Mouse (Mus musculus) cerebral cortex, adult 2 months (tissue): ENCODE measurements around the gene Slc25a34.

Experiments used
- WGBS: fragments of 180-500 bp; shearing (Covaris S2); methylation state at CpG from one replicate; pipeline ENCODE4 v1.1.7; 2018; 5-methylcytosine and 5-hydroxymethylcytosine counted together

Slc25a34 gene

DNA sequence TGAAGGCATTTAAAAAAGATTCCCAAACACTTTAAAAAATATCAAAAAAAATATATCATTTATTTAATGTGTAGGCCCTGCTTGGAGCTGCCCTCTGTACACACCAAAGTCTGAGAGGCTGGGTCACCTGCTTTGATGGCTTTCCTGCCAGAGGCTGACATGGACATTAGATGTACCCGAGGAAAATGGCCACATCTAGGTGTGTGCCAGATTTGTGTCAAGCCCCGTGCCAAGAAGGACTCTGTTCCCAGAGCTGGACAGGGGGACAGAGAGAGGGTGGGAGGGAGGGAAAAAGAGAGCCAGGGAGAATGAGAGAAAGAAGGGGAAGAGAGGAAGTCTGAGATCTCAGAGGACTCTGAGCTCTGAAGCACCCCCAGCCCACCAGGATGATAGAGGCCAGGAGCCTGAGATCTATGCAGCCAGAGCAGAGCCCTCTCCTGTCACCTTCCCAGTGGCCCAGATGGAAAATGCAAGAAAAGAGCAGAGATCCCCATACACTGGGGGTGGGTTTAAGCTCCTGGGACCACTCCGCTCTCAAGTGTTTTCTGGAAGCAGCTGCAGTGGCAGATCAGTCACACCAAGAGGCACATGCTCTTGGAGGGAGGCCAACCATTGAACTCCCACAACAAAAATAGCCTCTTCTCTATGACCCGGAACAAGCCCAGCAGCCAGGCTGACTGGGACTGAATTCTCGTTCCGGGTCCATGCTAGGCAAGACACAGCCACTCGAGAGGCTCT, 19.7 kb upstream of the Slc25a34 start:
- 14% methylated on average over 7 of the region's 7 CpGs for WGBS

DNA sequence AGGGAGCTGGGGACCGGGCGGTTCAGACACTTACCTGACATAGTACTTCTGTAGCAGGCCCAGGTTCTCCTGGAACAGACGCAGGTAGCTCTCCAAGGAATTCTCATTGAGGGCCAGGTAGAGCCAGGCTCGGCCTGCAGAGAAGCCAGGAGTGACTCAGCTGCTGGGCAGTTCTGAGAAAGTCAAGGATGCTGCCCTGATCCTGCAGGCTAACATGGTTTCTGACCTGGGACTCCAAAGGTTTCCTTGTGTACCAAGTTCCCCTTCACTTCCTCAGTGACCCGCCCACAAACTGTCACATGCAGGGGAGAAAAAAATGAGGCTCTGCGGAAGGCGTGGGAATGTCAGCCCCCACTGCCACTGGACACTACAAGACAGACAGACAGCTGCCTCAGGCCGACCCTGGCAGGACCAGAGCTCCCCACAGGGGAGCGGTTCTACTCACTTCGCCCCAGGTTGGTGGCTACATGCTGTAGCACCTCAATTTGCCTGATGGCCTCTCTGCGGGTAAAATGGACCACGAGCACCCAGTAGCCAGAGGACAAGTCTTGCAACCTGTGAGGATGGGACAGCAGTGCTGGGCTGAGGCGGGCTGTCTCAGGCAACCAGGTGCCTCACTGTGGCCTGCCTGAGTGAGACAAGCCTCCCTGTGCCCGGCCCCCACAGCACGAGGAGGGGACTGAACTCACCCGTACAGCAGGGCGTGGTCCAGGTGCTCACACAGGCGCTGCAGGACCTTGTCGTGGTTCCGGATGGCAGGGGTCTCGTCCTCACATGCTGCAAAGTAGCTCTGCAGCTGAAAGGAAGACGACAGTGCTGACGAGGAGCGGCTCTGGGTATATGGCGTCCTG, 18.6 kb upstream of the Slc25a34 start:
- WGBS, result 90% methylated on average over 25 of the region's 25 CpGs

DNA sequence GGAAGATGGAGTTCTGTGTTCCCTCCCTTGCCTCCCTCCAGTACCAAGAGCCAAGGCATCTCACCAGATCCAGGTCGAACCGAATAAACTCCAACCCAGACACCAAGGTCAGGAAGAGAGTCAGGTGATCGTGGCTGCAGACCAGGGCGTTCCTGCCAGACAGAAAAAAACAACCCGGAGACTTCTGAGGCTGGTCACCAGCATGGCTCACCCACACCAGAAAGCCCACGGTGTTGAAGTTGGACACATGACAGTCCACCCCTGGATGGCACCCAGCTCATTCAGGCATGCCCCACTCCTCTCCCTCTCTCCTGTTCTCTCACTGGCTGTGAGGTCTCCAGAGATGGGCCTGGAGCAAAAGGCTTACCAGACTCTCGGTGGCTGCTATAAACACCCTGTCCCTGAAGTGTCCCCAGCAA, 17.7 kb upstream of the Slc25a34 start:
- 56% methylated on average over 7 of the region's 7 CpGs for WGBS

DNA sequence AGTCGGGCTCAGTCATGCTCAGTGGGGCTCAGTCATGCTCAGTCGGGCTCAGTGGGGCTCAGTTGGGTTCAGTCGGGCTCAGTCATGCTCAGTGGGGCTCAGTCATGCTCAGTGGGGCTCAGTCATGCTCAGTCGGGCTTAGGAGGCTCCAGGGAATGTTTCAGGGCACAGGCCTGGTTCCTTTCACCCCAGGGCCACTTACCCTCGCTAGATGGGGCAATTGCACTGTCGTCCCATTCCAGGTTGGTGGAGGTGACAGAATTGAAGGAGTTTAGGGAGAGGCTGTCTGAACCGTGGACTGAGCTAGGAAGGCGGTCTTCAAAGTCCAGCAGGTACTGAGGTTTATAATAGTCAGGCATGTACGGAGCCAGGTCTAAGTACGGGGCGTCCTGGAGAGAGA, 15.9 kb upstream of the Slc25a34 start:
- WGBS, result 70% methylated on average over 11 of the region's 11 CpGs

DNA sequence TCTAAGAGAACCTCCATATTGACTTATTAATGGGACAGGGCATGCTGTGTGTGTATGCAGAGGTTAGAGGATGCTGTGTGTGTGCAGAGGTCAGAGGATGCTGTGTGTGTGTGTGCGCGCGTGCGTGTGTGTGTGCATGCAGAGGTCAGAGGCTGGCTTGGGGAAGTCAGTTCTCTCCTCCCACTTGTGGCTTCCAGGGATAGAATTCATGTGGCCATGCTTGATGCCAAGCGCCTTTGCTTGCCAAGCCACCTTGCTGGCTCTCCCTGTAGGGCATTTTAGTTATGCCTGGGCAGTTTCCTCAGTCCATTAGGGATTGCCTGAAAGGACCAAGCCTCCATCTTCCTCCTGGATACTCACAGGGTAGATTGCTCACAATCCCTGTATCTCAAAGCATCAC, 13.1 kb upstream of the Slc25a34 start:
- WGBS, result 96% methylated on average over 5 of the region's 5 CpGs

DNA sequence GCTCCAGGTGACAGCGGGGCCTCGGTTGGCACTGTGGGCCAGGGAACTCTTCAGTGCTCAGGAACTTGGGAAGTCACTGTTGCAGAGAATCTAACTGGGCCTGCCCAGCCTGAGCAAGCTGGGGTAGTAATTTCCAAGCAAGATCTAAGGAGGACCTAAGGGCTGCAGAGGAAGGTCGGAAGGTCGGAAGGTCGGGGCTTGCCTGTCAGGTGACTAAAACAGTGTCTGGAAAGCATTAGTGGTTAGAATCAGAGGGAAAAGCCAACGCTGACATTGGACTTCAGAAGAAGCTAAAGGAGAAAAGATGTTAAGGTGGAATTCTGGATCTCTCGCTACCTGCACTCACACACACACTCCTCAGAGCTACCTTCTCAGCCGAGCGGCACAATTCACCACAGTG, 12.4 kb upstream of the Slc25a34 start:
- 86% methylated on average over 9 of the region's 9 CpGs for WGBS

DNA sequence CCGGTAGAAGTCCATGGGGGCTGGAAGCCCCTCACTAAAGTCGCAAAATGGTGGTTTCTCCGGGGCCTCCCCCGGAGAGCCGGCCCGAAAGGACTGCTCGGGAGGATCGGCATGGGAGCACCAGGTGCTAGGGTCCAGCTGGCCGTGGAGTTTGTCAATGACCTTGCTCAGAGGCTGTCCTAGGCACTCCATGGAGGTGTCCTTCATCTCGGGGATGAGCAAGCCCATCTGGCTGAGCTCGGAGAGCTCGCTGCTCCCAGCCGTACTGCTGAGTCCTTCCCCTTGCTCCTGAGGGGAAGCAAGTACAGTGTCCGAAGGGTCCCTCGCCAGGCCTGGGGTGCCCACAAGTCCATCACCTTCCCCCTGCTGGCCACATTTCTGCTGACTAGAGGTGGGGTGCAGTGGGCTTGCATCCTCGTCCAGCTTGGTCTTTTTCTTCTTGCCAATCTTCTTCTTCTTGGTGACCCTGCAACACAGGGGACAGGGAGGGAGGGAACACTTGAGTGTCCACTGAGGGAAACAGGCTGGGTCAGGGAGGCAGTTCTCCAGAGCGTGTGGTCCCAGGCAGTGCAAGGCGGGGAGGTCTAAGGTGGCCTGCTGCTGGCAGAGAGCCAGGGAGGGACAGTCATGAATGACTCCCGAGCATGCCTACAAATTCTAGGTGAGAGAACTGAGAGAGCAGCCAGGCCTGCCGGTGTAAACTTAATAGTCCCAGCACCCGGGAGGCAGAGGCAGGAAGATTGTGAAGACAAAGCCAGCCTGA, 8.7 kb upstream of the Slc25a34 start:
- 86% methylated on average over 21 of the region's 21 CpGs for WGBS

DNA sequence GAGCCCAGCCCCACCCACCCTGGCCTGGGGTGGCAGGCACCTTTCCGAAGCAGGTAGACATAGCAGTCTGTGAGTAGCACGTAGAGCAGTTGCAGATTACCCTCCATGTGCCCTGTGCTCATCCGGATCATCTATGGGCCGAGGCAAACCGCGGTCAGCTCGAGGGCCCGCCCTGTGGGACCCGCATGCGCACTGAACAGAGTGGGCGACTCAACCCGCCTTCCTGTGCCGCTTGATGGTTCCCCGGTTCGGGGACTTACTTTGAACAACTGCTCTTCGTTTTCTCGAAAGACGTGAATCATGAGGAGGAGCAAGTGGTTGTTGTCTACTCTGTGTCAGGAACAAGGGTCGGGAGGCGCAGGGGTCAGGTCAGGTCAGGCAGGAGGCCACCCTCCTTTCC, 7.6 kb upstream of the Slc25a34 start:
- 96% methylated on average over 20 of the region's 20 CpGs for WGBS

DNA sequence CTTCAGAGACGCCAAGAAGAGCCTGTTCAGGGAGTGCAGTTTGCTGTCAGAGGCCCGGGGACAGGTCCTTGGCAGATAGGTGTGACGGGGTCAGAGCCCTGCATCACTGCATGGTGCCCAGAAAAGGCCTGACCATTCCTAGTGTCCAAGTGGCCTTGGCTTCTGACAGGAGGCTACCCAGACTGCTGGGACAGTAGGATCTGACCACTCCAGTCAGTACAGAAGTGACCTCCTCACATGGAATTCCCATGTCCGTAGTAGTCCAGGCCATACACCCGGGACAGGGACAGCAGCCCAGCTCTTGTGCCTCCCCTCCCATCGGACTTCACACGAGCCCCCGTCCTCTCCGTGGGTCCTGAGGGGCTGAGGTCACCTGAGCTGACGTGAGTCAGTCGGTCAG, 6.4 kb upstream of the Slc25a34 start:
- 93% methylated on average over 11 of the region's 11 CpGs for WGBS

DNA sequence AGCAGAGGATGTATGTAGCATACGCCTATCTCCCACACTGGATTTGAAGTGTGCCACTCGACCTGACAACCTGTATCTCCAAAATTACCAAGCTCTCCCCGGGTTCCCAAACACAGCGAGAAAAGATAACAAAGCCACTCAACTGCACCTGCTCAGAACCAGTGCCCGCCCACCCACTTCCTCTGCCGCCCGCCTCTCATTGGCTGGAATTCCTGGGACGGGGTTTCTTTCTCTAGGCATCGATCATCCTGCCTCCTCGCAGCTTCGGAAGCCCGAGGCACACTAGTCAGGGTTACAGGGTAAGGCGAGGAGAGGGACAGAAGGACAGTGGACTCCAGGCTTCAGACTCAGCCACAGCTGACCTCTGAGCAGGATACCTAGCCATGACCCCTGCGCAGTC, 5.0 kb upstream of the Slc25a34 start:
- WGBS, result 78% methylated on average over 14 of the region's 14 CpGs

DNA sequence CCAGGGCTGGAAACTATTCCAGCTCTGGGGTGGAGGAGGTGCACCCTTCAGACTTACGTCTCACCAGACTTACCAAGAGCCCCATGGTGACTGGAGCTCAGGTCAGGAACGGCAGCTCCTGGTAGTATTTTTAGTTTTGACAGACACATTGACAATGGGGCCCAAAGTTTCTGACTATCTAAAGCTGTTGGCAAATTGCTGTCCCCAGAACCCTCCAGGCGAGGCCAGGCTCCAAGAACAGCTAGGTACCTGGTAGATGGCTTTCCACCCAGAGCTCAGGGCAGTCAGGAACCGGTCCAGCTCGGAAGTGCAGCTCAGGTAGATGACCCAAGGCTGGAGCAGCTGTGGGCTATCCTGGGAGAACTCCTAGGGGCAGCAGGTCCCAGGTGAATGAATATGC, 3.9 kb upstream of the Slc25a34 start:
- 81% methylated on average over 5 of the region's 5 CpGs for WGBS

DNA sequence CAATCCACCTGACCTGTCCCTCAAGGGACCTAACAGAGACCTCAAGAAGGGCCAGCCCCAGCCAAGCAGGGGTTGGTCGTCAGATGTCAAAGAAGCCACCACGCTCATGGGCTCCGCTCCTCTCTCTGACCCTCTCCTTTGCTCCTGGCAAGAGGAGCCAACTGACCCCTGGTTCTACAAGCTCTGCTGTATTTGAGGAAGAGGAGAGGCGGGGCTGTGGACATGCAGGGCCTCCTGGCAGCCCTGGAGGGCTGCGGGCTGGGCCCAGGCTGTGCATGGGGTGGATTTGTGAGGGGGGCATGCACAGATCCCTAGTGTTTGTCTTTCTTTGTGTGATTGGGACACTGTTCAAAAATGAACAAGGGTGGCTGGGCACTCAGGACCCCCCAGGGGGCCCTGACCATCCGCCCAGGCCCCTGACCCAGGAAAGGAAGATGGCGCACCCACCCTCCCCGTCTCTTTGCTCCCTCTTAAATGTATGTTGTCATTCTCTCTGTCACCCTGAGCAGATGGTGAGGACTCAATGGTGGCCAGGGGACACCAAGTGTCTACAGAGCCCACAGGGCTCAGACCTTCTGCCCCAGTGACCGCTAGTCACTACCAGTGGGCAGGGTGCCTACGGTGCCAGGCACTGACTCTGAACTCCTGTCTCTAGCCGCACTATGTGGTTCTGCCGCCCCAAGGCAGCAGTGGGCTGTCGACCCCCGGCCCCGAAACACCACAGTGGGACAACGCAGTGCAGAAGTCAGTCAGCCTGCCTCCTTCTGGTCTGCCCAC, 2.3 kb upstream of the Slc25a34 start:
- 89% methylated on average over 16 of the region's 16 CpGs for WGBS

DNA sequence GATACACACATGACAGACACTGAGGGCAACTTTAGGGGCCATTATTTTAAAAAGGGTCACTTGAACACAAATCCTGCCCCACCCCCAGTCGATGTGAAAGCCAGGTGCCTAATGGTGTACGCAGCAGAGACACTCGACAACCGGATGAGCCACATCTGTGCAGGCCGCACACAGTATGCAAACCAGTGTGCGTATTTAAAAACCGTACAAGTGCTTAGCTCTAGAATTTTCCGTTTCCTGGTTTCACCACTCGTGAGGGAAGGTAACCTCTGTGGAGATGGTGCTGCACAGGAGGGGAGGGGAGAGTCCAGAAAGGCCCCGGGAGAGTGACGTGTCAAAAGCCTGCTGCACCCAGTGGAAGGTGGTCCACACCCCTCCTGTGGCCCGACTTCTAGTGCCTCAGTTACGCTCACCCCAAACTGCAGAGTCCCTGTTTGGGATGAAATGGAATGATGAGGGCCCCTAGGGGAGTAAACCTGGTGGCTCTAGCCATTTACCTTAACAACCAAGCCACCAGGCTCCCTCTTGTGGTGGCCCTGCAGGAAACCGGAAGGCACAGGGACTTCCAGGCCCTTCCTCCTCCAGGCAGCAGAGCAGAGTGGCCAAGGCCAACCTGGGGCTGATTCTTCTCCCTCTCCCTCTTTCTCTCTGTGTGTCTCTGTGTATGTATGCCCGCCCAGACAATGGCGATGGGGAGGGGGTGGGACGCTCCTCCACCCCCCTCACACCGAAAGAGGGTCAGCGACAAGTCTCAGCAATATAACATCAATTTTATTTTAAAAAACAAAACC, 1.6 kb upstream of the Slc25a34 start:
- 79% methylated on average over 19 of the region's 19 CpGs for WGBS

DNA sequence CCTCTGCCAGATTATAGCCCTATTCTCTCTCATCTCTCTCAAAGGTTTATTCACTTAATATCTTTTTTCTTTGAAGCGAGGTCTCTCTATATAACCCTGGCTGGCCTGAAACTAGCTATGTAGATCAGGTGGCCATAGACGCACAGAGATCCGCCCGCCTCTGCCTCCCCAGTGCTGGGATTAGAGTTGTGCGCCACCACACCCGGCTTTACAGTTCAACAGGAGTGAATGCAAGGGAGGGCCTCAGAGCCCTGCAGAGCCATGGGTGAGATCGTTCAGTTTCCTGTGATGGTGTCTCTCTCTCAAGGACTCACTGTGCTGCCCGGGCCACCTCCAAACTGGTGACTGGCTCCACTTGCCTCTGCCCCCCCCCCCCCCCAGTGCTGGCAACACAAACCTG, 513 bp upstream of the Slc25a34 start:
- 78% methylated on average over 8 of the region's 8 CpGs for WGBS

DNA sequence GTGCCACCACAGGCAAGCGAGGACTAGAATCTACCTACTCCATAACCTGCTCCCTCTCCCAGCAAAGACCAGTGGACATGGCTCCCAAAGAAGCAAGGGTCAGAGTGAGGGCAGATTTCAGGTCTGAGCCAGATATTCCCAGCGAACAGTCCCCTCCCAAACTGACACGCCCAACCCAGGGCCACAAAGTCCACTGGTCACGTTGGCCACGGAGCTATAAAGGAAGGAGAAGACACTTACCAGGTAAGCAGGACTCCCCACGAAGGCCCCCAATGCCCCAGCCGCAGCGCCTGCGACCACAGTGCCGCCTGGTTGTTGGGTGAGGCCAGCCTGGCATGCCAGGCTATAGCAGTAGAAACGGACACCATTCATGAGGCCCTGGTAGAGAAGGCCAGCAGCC, 584 bp downstream of the Slc25a34 start:
- WGBS, result 86% methylated on average over 11 of the region's 11 CpGs

DNA sequence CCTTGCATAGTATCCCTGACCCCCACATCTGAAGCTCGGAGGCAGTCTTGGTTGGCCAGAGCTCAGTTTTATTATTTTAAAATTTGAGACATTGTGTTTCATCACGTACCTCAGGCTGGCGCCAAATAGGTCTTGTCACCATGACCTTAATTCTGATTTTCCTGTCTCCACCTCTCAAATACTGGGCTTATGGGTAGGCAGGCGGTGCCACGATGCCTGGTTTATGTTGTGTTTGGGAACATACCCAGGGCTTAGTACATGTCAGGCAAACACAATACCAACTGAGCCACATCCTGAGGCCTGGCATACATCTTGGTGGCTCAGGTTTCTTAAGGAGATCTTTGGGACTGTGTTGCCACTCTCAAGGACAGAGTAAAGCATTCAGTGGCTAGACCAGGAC, 1.0 kb downstream of the Slc25a34 start:
- WGBS, result 84% methylated on average over 5 of the region's 5 CpGs

DNA sequence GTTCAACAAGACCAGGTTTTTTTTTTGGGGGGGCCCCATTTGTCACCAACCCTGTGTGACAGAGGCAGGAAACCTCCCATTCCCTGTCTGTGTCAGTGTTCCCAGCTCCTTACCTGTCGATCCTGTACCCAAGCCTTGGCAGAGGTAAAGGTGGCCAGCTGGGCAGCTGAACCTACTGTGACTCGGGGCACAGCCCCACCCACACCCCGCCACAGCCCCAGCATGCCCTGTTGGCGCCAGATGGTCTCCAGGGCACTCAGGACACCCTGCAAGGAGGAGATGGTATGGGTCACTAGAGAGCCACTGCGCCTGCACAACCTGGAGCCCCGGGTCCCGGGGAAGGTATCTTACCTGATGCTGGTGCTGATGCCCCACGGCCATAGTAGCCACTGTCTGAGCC, 1.5 kb downstream of the Slc25a34 start:
- WGBS, result 89% methylated on average over 8 of the region's 8 CpGs

DNA sequence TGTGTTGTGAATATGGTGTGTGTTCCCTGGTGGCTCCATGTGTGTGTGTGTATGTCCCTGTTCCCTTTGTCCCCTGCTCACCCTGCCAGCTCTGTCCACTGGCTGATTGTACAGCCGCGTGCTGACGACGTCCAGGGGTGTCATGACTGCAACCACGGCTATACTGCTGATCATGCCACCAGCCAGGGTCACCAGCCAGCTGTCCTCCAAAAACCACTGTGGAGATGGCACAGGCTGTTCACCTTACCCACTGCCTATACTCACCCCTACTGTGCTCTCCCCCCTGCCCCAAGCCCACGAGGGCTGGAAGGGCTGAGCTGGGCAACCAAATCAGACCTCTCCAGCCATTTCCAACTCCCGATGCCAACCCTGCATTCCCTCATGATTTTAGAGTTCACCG, 2.3 kb downstream of the Slc25a34 start:
- WGBS, result 86% methylated on average over 8 of the region's 8 CpGs

DNA sequence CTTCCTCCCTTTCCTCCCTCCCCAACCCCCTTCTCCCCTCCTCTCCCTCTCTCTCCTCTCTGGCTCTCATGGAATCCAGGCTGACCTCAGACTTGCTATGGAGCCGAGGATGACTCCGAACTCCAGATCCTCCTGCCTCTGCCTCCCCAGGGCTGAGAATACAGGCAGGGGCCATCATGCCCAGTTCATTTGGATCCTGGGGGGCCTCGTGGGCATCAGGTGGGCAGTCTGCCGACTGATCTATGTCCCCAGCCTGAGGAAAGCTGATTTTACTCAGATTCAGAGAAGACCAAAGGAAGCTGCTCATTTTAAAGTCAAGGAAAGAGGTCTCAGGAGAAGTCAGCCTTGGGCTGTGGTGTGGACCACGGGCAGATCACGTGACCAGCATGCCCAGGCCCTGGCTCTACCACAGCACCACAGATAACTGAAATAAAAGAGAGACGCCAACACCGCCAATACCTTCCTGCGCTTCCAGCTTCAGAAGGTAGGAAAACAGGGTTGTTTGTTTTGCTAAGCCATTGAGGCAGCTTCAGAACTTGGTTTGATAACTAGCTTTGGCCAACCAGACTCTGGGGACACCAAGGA, 4.2 kb downstream of the Slc25a34 start:
- WGBS, result 86% methylated on average over 9 of the region's 9 CpGs

DNA sequence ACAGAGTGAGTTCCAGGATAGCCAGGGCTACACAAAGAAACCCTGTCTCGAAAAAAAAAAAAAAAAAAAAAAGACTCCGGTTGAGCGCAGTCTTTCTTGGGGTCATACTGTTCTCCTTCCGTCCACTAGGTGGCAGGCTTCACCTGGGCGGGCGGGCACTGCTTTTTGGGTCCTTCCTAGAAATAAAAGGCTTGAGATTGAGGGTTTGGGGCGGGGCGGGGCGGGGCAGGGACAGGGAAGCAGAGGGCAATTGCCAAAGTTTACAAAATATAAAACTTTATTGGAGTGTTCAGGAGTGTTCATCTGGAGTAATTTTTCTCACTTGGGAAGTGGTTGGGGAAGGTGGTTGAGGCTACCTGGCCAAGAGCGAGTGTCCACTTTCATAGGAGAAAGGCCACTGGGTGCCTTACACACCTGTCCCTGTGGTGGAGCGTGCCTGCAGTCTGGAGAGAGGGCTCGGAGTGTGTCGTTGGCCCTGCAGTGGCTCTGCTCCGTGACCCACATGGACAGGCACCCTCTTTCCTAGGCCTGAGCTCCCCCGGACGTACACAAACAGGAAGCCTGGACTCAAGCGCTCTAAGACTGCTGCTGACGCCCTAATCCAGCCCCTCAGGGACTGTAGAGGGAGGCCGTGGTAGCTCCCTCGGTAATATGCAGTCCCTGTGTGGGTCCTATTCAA, 4.9 kb downstream of the Slc25a34 start, which contains the start of gene Tmem82:
Tmem82 (minus strand) TSS at position 69 of the 679 bp plus-strand sequence.
- WGBS, result 31% methylated on average over 20 of the region's 20 CpGs
